Mouse (Mus musculus): ENCODE measurements around the gene Camkk1. TPM values are rescaled to one million over a fixed set of nuclear protein-coding genes. Genes with fewer than 3 reads are reported as not detected.

The Camkk1 gene
- total and polyA plus RNA-seq, 3 experiments, result 1.8 to 9.8 (median 2.2) TPM

DNA sequence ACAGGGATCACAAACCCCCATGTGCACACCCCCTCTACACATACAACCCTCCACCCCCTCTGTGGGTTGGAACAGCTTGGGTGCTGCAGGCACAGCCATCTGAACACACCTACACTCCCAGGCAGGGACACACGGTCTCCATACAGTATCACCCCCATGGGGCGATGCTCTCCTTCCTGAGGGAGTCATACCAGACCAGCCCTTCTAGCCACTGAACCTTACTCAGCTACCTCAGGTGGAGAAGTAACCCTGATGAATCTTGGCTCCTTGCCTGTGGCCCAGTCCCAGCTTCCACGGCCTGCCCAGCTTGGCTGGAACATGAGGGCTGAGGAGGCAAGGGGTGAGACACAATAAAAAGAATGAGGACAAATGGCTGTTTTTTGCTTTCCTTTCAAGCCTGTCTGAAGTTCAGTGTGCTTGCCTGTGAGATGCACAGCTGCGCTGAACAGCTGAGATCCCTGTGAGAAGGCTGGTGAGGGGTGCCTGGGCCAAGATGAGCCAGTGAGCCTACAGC lies 3.9 kb upstream of the Camkk1 start:
- peak; percentile 34 for DNase-seq

DNA sequence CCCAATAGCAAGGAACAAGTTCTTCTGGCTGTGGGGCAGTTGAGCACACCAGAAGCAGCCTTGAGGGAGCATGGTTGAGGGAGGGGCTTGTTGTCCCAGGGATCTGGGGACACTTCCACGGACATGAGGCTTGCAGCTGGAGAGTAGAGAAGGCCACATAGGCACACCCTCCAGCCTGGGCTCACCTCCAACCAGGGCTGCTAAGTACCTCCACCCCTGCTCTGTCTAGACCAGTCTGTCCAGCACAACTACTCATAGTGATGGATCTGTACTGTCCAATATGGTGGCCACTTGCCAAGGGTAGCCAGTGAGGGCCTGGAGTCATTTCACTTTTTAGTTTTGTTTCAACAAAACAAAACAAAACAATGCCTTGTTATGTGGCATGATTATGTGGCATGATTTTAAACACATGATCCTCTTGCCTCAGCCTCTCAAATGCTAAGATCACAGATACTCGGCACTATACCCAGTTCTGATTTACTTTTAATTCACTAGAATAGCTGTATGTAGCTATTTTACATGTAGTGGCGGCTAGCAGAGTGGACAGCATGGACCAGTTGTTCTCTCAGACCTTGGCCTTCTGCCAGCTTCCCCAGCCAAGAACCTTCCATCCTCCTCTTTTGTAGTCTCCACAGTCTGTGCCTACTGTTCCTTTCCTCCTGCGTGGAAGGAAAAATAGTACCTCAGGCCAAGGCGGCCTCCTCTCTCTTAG lies 3.3 kb upstream of the Camkk1 start:
- peak; percentile 46 for DNase-seq

DNA sequence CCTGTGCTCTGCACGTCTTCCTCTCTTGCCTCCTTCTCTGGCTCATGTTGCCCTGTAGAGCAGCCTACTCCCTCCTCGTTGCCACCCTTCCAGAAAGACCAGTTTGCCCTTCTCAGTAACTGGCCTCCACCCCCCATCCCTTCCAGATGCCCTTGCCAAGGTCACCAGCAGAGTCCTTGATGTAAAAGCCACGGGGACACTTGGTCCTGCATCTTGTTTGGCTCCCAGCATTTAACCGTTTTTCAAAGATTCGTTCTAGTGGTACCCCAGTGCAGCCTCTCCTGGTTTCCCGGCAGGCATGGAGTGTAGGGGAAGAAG lies 2.7 kb upstream of the Camkk1 start:
- DNase-seq, result no peak

DNA sequence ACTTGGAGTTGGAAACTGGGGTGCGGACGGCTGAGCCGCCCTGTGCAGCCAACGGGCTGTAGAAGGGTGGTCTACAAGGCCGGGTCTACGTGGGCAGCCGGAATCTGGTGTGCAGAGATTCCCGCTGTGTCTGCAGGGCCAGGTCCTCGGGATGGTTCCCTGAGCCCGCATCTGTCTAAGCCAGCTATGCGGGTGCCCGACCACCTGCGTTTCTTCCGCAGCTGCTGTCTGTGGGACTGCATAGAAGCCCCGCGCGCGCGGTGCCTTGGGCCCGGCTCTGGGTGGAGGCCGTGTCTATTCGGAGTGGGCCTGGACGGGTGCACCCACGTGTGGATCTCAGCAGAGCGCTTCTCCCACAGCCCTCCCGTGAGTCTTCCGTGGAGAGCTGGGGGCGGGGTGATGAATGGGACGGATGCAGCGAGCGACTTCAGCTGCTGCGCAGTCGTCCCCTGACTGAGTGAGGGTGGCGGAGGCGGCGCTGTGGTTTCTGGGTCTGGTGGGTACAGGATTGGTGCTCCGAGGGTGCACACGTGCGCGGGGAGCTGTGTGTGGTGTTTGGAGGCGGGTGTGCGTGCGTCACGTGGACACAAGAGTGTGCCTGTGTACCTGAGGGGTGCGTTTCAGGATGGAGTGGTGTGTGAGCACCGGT lies 463 bp downstream of the Camkk1 start:
- peak; percentile 37 for DNase-seq

DNA sequence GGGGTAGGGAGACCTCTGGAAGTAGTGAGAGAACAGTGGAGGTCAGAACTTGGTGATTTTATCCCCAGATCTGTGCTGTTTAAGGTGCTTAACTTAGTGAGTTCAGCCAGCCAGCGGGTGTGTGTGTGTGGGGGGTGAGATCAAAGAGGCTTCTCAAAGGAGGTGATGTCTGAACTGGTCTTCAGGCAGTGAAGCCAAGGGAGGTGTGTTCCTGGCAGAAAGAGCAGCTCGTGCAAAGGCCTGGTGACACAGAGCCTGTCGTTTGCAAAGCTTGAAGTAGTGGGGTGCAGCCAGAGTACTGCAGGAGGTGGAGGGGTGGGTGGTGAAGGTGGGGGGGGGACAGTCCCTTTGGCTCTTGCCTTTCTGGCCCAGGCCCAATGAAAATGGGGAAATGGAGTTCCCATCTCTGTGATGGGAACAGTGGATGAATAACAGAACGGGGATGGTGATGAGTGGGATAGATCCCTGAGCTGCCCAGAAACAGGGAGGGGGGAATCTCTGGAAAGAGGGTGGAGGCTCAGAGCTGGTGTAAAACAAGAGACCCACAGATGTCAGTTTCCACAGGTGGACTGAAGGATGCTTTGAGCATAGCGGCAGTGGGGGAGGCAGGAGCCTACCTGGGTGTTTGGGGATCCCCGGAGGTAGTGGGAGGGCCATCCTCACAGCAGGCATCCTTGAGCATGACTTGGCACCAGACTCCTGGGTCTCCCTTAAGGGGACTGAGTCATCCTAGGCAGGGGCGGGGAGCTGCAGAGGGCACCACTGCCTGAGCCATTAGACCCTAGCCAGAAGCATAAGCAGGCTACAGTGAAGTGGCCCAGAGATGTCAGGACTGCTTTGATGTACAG lies 2.4 kb downstream of the Camkk1 start:
- peak; percentile 84 for DNase-seq

DNA sequence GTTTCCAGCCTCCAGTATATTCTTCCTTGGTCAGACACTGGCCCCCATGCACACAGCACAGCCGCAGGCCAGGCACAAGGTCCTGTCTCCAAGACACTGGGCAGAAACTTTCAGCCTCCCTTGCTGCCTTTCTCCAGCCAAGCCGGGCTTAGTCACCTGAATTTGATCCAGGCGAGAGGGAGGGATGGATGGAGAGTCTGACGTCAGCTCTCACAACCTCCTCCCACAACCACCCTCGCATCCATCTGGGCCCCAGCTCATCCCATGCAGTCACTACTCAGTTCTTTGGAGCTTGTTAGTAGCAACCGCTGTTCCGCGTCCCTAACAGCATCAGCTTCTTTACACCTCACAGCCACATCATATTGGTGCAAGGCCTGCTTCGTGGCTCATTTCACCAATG lies 4.3 kb downstream of the Camkk1 start:
- DNase-seq, result peak; percentile 80

DNA sequence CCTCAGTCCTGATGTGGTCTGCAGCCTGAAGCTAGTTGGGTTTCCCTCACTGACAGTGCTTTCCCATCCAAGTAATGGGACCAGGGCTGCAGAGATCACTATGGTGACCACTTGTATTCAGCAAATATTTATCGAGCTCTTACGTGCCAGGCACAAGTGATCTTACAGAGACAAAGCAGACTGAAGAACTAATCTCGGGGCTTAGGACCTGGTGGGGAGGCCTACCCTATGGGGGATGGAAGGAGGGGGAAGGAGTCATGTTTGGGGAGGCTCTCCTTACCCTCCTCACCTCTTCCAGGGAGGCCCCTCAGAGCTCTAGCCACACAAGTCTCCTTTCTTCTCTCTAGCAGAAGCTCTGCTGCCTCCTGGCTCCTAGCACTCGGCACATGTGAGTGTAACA lies 5.0 kb downstream of the Camkk1 start:
- DNase-seq, result no peak

DNA sequence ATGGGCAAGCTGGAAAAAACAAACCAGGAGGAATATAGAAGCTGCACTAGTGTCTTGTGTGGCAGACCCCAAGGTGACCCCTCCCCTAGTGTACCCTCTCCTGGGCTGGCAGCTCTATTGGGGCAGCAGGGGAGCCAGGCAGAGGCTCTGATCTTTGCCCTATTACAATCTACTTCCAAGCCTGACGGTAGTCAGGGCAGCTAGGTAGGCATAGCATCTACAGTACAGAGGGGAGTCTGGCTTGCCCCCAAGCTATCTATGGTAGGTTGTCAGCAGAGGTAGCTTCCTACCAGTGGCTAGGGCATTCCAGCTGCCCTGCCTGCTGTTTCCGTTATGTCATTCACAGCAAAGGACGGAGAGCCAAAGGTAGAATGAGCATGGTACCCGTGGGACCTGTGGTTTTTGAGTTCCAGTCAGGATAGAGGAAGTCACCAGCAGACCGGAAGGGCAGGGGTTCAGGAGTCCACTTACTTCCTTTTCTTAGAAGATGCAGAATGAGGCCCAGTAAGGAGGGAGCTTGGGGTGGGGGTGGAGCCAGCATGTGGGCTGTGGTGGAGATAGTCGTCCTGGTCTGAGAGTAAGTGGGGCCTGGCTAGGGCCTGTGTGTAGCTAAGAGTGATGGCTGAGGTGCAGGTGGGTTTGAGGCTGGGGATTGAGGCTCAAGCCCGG lies 5.6 kb downstream of the Camkk1 start:
- no peak for DNase-seq

DNA sequence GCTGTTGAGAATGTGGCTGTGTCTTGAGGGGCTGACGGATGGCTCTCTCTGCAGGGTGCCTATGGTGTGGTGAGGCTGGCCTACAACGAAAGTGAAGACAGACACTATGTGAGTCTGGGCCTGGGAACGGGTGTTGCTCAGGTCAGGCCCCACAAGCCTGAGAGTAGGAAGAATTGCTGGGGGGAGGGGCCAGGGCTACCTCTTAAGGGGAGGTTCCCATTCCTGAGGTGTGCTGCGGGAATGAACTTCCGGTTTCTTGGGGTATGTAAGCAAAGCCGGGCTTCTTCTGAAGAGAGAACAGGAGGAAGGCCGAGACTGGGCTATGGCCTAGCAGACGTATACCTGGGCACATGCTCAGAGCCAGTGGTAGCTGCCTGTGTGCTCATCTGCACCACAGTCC lies 8.2 kb downstream of the Camkk1 start:
- no peak for DNase-seq

DNA sequence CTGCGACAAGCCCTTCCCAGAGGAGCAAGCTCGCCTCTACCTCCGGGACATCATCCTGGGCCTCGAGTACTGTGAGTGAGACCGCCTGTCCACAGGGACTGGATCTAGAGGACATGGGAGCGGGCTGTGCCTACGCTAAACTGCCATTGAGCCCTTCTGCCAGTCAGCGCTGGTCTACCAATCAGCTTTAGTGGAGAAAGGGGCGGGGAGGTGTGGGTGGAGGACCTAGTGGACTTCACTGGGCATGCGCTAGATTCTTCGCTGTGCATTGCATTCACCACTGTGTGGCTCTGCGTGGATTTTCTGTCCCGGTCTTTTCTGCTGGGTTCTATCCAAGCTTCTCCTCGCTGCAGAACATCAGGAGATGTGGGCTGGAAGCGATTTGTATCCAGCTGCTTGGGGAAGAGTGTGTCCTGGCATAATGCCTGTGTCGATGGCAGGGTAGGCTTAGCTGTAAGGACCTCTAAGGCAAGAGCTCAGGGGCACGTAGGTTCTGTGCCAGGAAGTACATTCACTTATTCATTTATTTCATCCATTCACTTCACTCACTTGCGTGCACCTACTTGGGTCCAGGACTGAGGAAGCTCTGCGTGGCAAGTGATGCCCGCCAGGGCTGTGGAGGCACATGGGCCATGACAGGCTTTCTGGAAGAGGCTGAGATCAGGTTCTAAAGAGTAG lies 12.2 kb downstream of the Camkk1 start:
- DNase-seq, result peak; percentile 95

DNA sequence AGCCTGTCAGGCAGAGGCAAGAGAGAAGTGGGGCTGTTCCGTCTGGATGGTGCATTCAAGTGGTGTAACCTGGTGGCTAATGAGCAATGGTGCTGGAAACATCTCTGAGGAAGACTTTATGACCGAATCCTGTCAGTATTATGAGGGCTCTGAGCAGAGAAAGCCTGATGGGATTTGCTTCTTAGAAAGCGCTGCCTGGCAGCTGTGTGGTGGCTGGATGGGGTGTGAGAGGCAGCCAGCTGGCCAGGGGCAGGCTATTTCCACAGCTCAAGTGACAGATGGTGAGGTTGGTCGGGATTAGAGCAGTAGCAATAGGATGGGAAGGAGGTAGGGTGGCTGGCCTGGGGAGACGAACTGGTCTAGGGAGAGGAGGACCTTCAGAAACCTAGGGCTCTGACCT lies 12.7 kb downstream of the Camkk1 start:
- DNase-seq, result no peak

DNA sequence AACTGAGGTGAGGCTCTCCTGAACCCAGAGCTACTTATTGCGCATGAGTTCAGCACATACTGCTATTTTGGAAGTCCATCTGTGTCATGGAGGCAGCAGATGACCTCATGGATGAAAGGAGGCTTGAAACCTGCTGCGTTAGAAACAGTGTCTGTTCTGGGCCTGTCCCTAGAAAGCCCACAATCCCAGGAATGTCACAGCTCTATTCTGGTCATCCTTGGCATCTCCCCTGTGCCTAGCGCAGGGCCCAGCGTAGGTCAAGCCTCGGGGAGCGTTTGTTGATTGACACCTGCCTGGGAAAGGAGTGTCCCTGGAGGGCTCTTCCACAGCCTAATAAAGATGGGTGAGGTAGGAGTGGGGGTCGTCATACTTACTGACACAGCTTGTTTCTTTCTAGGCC lies 17.3 kb downstream of the Camkk1 start:
- DNase-seq, result no peak

DNA sequence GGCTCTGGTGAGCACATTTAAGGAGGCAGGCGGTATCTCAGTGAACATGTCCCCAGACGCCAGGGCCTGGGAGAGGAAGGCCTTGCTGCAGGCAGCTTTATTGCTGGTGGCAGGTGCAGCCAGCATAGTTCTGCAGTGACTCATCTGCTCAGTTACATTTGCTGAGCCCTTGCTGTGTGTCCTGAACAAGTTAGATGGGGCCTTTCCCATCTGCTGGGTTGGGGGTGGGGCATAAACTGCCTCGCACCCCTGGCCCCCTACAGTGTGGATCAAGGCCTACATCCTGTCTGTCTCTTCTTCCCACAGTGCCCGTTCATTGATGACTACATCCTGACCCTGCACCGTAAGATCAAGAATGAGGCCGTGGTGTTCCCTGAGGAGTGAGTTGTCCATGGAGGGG lies 18.1 kb downstream of the Camkk1 start:
- DNase-seq, result peak; percentile 64

DNA sequence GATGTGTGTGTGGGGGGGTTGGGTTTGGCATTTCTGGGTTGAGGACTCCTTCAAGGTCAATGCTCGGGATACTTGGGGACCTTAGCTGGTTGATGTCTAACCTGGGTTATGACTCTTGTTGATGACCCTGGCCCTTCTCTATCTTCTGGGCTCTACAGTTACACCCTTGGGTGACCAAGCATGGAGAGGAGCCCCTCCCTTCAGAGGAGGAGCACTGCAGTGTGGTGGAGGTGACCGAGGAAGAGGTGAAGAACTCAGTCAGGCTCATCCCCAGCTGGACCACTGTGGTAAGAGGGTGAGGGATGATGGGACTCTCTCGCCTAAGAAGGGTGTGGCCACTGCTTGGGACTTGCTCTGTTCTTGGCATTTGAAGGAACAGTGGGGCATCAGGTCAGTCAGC lies 18.9 kb downstream of the Camkk1 start:
- no peak for DNase-seq

DNA sequence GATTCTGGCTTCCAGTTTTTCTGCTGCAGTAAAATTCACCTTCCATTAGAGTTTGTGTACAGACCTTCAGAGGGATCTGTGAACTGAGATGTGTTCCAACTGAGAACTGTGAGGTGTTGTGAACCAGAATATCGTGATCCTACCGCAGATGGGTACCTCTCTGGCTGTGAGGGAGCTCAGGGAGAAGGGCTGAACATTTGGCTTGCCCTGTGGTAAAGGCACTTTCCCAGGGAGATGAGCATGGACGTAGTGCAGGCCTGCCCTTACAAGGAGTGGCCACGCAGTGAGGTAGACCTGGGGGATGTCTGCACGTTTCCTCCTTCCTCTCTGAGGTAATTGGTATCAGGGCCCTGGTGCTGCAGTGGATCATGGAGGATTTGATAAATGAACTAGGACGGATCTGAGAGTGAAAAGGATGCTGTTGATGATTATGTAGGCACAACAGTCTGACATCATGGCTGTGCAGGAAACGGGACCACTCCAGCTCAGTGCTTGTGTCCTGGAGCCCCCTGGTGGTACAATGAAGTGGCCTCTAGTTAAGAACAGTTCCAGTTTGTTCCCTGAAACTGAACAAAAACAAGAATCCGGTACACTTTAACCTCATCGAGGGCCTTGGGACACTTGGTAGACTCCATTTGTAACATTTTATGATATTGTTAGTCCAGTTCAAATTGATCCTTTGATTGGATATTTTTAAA lies 20.4 kb downstream of the Camkk1 start:
- DNase-seq, result peak; percentile 60

DNA sequence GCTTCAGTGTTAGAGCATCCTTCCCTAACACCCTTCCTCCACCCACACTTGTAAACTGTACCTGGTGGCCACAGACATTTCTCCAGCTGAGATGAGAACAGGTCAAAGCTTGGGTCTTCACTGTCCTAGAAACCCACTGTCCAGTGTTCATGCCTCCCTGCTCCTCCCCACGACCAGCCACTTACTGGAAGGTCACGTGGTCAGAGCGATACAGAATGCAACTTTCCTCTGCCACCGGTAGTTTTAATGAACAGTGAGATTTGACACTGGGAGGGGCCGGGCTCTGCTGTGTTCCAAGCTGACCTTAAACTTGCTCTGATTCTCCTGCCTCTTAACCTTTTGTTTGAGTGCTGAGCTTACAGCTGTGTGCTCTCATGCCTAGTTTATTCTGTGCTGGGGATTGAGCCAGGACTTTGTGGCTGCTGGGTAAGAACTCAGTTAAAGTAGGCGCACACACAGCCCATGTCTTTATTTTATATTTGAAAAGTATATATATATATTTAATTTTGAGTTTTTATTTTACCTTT lies 25.5 kb downstream of the Camkk1 start:
- DNase-seq, result no peak

DNA sequence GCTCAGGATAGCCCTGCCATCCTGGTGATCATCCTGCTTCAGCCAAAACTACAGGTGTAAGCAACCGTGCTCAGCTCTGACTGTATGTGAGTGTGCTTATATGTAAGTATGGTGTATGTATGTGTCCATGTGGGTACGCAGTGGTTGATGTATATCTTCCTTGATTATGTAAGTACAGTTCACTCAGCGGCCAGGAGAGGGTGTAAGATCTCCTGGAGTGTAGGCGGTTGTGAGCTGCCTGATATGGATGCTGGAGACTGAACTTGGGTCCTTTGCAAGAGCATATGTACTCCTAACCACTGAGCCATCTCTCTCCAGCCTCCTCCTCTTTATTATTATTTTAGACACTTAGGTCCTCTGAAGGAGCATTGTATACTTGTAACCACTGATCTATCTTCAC lies 26.0 kb downstream of the Camkk1 start:
- no peak for DNase-seq

DNA sequence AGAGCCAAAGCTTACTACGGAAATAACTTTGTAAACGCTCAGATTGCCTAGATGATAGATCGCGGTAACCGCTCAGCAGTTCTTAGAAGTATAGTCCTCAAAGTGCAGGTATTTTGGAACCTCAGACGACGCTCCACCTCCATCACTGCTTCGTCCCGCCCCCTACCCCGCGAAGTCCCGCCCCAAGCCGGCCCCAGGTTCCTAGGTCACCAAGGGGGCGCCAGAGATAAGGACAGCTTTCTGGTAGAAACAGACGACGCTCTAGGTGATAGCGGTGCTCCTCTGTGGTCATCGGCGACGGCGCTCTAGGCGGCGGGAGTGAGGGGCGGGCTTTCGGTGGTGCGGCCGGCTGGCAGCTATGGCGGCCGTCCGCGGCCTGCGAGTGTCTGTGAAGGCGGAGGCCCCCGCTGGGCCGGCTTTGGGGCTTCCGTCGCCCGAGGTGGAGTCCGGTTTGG lies 28.8 kb downstream of the Camkk1 start, which contains the start of gene Ncbp3:
Gene Ncbp3, plus strand, starts transcription at position 242 of the 455 bp plus-strand sequence.
- peak; percentile 98 for DNase-seq

DNA sequence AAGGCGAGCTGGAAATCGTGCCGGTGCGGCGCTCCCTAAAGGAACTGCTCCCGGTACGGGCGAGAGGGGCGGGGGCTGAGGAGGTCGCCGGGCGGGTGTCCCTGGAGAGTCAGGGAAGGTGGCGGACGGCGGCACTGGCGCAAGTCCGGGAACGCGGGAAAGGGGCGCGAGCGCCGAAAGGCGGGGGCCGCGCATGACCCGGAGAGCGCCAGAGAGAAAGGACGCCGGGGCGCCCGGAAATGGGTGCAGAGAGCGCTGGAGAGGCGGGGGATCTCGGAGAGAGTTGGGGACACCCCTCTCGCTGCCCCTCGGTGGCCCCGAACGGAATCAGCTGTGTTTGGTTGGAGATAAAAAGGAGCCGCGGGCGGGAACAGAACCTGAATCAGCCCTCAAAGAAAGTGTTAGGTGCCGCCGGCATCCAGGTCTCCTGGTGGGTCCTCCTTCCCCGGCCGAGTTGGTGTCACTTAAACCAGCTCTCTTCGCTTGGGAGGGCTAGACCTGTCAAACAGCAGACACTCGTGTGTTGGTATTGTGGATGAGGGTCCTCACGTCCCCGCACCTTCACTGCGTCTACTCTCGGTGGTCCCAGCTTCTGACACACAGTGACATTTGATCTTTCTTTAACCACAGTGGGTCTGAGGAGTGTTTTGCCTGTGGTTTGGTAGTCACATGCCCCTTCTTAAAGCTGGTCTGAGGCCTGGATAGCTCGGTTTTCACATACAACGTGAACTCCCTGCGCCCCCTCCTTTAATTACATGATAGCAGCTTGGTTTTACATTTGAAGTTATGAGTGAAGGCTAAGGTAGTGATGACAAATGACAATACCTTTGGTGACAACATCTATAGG lies 29.4 kb downstream of the Camkk1 start:
- DNase-seq, result no peak

DNA sequence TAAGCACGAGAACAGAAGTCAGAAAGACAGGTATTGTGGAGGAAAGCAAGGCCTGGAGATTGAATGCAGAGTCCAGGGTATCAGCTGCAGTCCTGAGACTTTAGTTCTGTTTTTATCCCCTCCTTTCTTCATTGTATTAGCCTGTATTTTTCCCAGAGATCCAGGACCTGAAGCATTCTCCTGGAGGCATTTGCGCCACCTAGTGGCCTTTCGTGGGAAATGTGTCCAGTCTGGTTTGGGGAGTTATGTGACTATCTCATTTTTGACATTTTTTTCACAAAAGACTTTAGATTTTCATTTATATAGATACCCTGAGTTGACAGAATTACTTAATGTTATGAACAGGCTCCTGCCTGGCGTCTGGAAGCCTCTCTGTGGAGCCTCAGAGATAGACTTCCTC lies 30.5 kb downstream of the Camkk1 start:
- DNase-seq, result peak; percentile 72
